Mouse (Mus musculus): ENCODE results near the gene Mef2d. TPM values are rescaled to one million over a fixed set of nuclear protein-coding genes. Genes with fewer than 3 reads are reported as not detected.

Mef2d gene
- polyA plus RNA-seq, 1 experiment from 2014 or later = 19.8 TPM

DNA sequence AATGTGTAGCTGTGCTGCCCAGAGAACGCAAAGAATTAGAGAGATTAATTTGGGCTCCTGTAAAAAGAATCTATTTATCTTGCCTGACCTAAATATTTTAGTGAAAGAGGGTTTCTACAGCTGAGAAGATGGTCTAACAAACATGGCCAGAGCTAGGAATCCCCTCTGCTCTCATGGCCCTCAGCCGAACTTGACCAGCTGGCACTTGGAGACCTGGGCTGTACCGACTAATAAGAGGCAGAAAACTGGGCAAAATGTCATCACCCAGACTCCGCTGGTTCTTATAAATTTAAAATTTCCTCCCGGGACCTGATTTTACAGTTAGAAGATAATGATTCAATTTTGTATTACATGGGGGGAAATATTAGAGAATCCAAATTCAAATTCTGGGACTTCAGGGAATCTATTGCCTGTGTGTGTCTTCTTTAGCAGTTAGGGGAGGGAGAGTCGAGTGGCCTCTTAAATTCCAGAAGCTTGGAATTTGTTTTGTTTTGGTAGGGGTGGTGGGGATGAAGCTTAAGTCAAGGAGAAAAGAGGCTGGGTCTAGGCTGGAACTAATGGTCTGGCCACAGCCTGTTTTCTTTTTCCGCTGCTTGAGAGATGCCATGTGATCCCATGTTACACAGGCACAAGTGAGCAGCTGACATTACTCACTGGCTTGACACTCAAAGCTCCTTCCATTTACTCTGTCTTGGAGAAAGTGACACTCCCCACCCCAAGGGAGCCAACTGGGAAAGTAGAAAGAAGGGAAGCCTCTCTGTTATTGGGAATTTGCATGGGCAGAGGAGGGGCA lies 74.6 kb downstream of the Mef2d start:
- Histone ChIP-seq H3K4me3 (peak overlapping the region; percentile 76), H3K4me1 (peaks cover 40% of the 10 kb centered on the region), H3K27me3 (replicated peaks) (peaks cover 68% of the 10 kb centered on the region), H3K9me3 (no peaks in the 10 kb centered on the region), H3K27ac (peak overlapping the region; percentile 87), H3K9ac (peak overlapping the region; percentile 99), H3K4me2 (replicated peaks) (peak overlapping the region; percentile 81), H3K36me3 (peaks cover 38% of the 10 kb centered on the region)
- 5% methylated on average over 7 of the region's 7 CpGs for WGBS
- ATAC-seq (ENCODE audit: low FRiP score, low read depth) = no peak

DNA sequence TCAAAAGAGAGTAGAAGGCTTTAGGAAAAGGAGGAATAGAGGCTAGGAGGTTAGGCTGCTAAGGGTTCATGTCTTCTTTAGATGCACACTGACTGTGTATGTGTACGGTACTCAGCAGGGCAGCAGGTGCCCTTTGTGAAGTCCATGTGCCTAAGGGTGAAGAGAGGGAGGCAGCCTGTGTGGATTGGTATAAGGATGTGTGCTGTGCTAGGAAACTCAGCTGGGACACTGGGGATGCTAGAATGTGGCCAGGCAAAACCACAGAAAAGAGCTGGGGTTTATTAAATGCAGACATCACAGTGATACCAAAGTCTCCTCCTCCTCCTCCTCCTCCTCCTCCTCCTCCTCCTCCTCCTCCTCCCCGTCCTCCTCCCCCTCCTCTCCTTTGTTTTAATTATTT lies 75.5 kb downstream of the Mef2d start:
- H3K36me3 ChIP-seq = peaks cover 33% of the 10 kb centered on the region
- no peak for ATAC-seq (ENCODE audit: low FRiP score, low read depth)
- peak overlapping the region; percentile 99 for H3K9ac ChIP-seq
- peak overlapping the region; percentile 87 for H3K27ac ChIP-seq
- peak overlapping the region; percentile 81 for H3K4me2 ChIP-seq (replicated peaks)
- WGBS = 25% methylated on average over 1 of the region's 2 CpGs
- peak overlapping the region; percentile 76 for H3K4me3 ChIP-seq
- H3K9me3 ChIP-seq = no peaks in the 10 kb centered on the region
- peaks cover 43% of the 10 kb centered on the region for H3K4me1 ChIP-seq
- peaks cover 59% of the 10 kb centered on the region for H3K27me3 ChIP-seq (replicated peaks)

DNA sequence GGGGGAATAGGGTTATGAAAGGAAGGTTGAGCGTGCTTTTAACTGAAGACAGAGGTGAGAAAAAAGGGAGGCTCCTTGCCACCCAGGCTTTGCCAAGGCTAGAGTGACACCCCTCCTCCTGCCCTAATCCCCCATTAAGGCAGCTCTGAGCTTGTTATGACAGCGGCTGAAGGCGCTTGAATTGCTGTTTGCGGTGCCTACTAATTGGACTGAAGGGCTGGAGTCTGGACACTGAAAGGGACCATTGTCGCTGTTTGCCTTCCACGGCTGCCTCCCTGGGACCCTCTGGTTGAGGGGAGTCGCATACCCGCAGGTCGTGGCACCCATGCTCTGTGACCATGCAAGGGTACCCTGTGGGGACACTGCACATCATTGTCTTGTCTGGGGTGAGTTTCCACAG lies 77.8 kb downstream of the Mef2d start:
- peaks cover 49% of the 10 kb centered on the region for H3K36me3 ChIP-seq
- H3K27me3 ChIP-seq (replicated peaks) = peaks cover 41% of the 10 kb centered on the region
- H3K9me3 ChIP-seq = no peaks in the 10 kb centered on the region
- H3K4me1 ChIP-seq = peaks cover 62% of the 10 kb centered on the region
- peak overlapping the region; percentile 86 for H3K27ac ChIP-seq
- ATAC-seq (ENCODE audit: low FRiP score, low read depth) = no peak
- H3K9ac ChIP-seq = peak overlapping the region; percentile 99
- peak overlapping the region; percentile 81 for H3K4me2 ChIP-seq (replicated peaks)
- peak overlapping the region; percentile 20 for H3K4me3 ChIP-seq
- 16% methylated on average over 9 of the region's 9 CpGs for WGBS

DNA sequence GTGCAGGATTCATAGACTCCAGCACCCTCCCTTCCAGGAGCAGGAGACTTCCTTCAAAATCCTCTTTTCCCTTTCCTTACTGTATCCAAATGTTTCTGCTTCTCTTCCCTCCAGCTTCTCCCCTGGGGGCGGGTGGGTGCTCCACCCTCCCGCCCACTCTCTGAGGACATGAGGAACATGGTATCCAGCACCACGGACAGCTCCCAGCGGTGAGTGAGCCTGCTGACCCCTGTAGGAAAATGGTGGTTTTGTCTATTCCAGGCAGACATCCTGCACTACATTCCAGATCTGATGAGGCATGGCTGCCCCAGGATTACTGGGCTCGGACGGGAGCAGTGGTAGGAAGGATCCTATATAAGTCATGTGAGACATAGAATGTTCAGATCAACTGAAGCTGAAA lies 78.7 kb downstream of the Mef2d start:
- peak overlapping the region; percentile 81 for H3K4me2 ChIP-seq (replicated peaks)
- no peaks in the 10 kb centered on the region for H3K9me3 ChIP-seq
- peak overlapping the region; percentile 86 for H3K27ac ChIP-seq
- no peak for ATAC-seq (ENCODE audit: low FRiP score, low read depth)
- H3K27me3 ChIP-seq (replicated peaks) = peaks cover 37% of the 10 kb centered on the region
- peaks cover 67% of the 10 kb centered on the region for H3K4me1 ChIP-seq
- 6% methylated on average over 6 of the region's 6 CpGs for WGBS
- peak overlapping the region; percentile 99 for H3K9ac ChIP-seq
- H3K36me3 ChIP-seq = peaks cover 50% of the 10 kb centered on the region
- H3K4me3 ChIP-seq = no peak overlapping the region

Small RNA genes within 50 kb of the gene (microRNA-seq; reads per million reads assigned to microRNA genes)
- gene Gm25641 = not detected
- 39.8 reads per million, percentile 39 among the genes with 10 or more reads in this experiment for gene Mir3093
- not detected for gene Mir9-1

Other genes with a start within 250 kb of the Mef2d start
- gene Hdgf, start 236.1 kb upstream of the Mef2d start, polyA plus RNA-seq (2016; fragmentation: Nextera tagmentation; extraction: Ambion mirVana) = 225 and 233 TPM in 2 replicates
- 78.4 and 81.7 TPM in 2 replicates for gene Mrpl24, start 222.9 kb upstream of the Mef2d start, polyA plus RNA-seq (2016; fragmentation: Nextera tagmentation; extraction: Ambion mirVana)
- 60.7 and 64.1 TPM in 2 replicates for gene Isg20l2, start 212.1 kb upstream of the Mef2d start, polyA plus RNA-seq (2016; fragmentation: Nextera tagmentation; extraction: Ambion mirVana)
- 22.2 TPM in 2 replicates for gene Rrnad1, start 211.7 kb upstream of the Mef2d start, polyA plus RNA-seq (2016; fragmentation: Nextera tagmentation; extraction: Ambion mirVana)
- gene Crabp2, start 193.7 kb upstream of the Mef2d start, polyA plus RNA-seq (2016; fragmentation: Nextera tagmentation; extraction: Ambion mirVana) = 372 and 405 TPM in 2 replicates
- gene Nes, start 171.3 kb upstream of the Mef2d start, polyA plus RNA-seq (2016; fragmentation: Nextera tagmentation; extraction: Ambion mirVana) = 140 and 169 TPM in 2 replicates
- gene Bcan, start 142.1 kb upstream of the Mef2d start, polyA plus RNA-seq (2016; fragmentation: Nextera tagmentation; extraction: Ambion mirVana) = 2.4 and 4.1 TPM in 2 replicates
- 0.24 and 0.60 TPM in 2 replicates for gene Hapln2, start 114.8 kb upstream of the Mef2d start, polyA plus RNA-seq (2016; fragmentation: Nextera tagmentation; extraction: Ambion mirVana)
- 28.9 and 29.1 TPM in 2 replicates for gene Gpatch4, start 99.3 kb upstream of the Mef2d start, polyA plus RNA-seq (2016; fragmentation: Nextera tagmentation; extraction: Ambion mirVana)
- gene Naxe, start 83.9 kb upstream of the Mef2d start, polyA plus RNA-seq (2016; fragmentation: Nextera tagmentation; extraction: Ambion mirVana) = 129 and 141 TPM in 2 replicates
- not detected in 2 replicates for gene Ttc24, start 64.1 kb upstream of the Mef2d start, polyA plus RNA-seq (2016; fragmentation: Nextera tagmentation; extraction: Ambion mirVana)
- 14.1 and 14.3 TPM in 2 replicates for gene Iqgap3, start 60.4 kb upstream of the Mef2d start, polyA plus RNA-seq (2016; fragmentation: Nextera tagmentation; extraction: Ambion mirVana)
- 0.32 and 0.79 TPM in 2 replicates for gene Rhbg, start 112.3 kb downstream of the Mef2d start, polyA plus RNA-seq (2016; fragmentation: Nextera tagmentation; extraction: Ambion mirVana)
- gene Gm38392, start 144.8 kb downstream of the Mef2d start, polyA plus RNA-seq (2016; fragmentation: Nextera tagmentation; extraction: Ambion mirVana) = 0.27 TPM in 1 of 2 replicates, not detected in the other
- gene Tsacc, start 154.6 kb downstream of the Mef2d start, polyA plus RNA-seq (2016; fragmentation: Nextera tagmentation; extraction: Ambion mirVana) = 9.4 and 12.9 TPM in 2 replicates
- gene Cct3, start 154.7 kb downstream of the Mef2d start, polyA plus RNA-seq (2016; fragmentation: Nextera tagmentation; extraction: Ambion mirVana) = 593 and 606 TPM in 2 replicates
- gene Glmp, start 182.7 kb downstream of the Mef2d start, polyA plus RNA-seq (2016; fragmentation: Nextera tagmentation; extraction: Ambion mirVana) = 116 and 131 TPM in 2 replicates
- gene Tmem79, start 193.8 kb downstream of the Mef2d start, polyA plus RNA-seq (2016; fragmentation: Nextera tagmentation; extraction: Ambion mirVana) = 1.6 and 2.0 TPM in 2 replicates
- 78.4 and 80.5 TPM in 2 replicates for gene Smg5, start 193.9 kb downstream of the Mef2d start, polyA plus RNA-seq (2016; fragmentation: Nextera tagmentation; extraction: Ambion mirVana)
- 2.0 and 2.3 TPM in 2 replicates for gene Paqr6, start 222.2 kb downstream of the Mef2d start, polyA plus RNA-seq (2016; fragmentation: Nextera tagmentation; extraction: Ambion mirVana)
- gene Bglap3, start 230.4 kb downstream of the Mef2d start, polyA plus RNA-seq (2016; fragmentation: Nextera tagmentation; extraction: Ambion mirVana) = not detected in 2 replicates
- not detected in 2 replicates for gene Bglap2, start 236.3 kb downstream of the Mef2d start, polyA plus RNA-seq (2016; fragmentation: Nextera tagmentation; extraction: Ambion mirVana)
- not detected in 2 replicates for gene Bglap, start 242.1 kb downstream of the Mef2d start, polyA plus RNA-seq (2016; fragmentation: Nextera tagmentation; extraction: Ambion mirVana)